Mouse (Mus musculus) 3134 (cell line): ENCODE data around the gene Hacd3.

Source experiments
- DNase-seq: peaks from one replicate; pipeline ENCODE4 v3.0.0-alpha.2; 2011; ENCODE audit warnings: low spot score; ENCODE audit not compliant: insufficient read length; ENCODE audit errors: extremely low read depth

Hacd3 gene

GRCm38 (mm10) chr9:64953190-64953589 is 68.3 kb downstream of the Hacd3 start:
- no peak for DNase-seq

GRCm38 (mm10) chr9:64952055-64952454 is 69.4 kb downstream of the Hacd3 start:
- DNase-seq, result no peak

GRCm38 (mm10) chr9:64951161-64951657 is 70.3 kb downstream of the Hacd3 start, which contains the start of gene Slc24a1:
Gene Slc24a1 (minus strand): TSS chr9:64951607.
- DNase-seq, result no peak

- DNase-seq, result no peak
These were observed 73.9 kb downstream of the Hacd3 start for GRCm38 (mm10) chr9:64947483-64948095.

GRCm38 (mm10) chr9:64943997-64944396 is 77.5 kb downstream of the Hacd3 start:
- no peak for DNase-seq

- DNase-seq, result no peak
These were observed 79.8 kb downstream of the Hacd3 start for GRCm38 (mm10) chr9:64941650-64942049.

GRCm38 (mm10) chr9:64940731-64941346 is 80.7 kb downstream of the Hacd3 start:
- no peak for DNase-seq

GRCm38 (mm10) chr9:64939790-64940189 is 81.7 kb downstream of the Hacd3 start:
- no peak for DNase-seq

GRCm38 (mm10) chr9:64939281-64939680 is 82.2 kb downstream of the Hacd3 start:
- DNase-seq, result no peak

GRCm38 (mm10) chr9:64938535-64938934 is 83.0 kb downstream of the Hacd3 start:
- no peak for DNase-seq

- DNase-seq, result no peak
These were observed 84.0 kb downstream of the Hacd3 start for GRCm38 (mm10) chr9:64937491-64937890.
